Comparison of ENCODE assay signal across 11 mouse cellular contexts in genomic region chr17:26235077-26235815, GRCm38 (mm10). TPM values are rescaled to one million over a fixed set of nuclear protein-coding genes. Genes with fewer than 3 reads are reported as not detected.
DNase-seq lines count a peak whose midpoint lies in the region; ATAC-seq and TF ChIP-seq lines count a peak whose summit lies in the region.
"Had no signal": no experiment of that assay in that cellular context is flagged by ENCODE, and none has a peak within 500 bp of the region (broad histone marks: within the 10 kb centered on the region; RNA-seq: fewer than 3 reads in every experiment).

No protein-coding gene starts in this region.

- H3K4me2 ChIP-seq in intestine, embryonic 16.5 days (ENCODE audit: low read depth, low read length): 0 out of 2 replicates have a peak overlapping the region, but pooled peaks have one; percentile 13

- H3K9me3 ChIP-seq in intestine, embryonic 16.5 days (ENCODE audit: control insufficient read depth, low read length): no peaks in the 10 kb centered on the region
- H3K9me3 ChIP-seq: heart, embryonic 10.5 days had no signal

- TF ChIP-seq POLR2A in cerebellum, adult 2 months (IDR thresholded peaks at IDR 0.05; ENCODE audit: borderline replicate concordance, insufficient read depth, low read length): no peak
- no peak for TF ChIP-seq POLR2A in olfactory bulb, adult 2 months (IDR thresholded peaks at IDR 0.05; ENCODE audit: insufficient read depth, low read depth, low read length)

- no peak overlapping the region for H3K4me3 ChIP-seq in cerebellum, adult 2 months (replicated peaks; ENCODE audit: insufficient read depth, low read depth, low read length)
- H3K4me3 ChIP-seq in intestine, embryonic 16.5 days (ENCODE audit: low read length): no peak overlapping the region
- H3K4me3 ChIP-seq in olfactory bulb, adult 2 months (ENCODE audit: insufficient read depth, low read depth, low read length): no peak overlapping the region
- H3K4me3 ChIP-seq: heart, embryonic 10.5 days had no signal

- H3K36me3 ChIP-seq in intestine, embryonic 16.5 days (ENCODE audit: control insufficient read depth, insufficient read depth, low read length): no peaks in the 10 kb centered on the region
- H3K36me3 ChIP-seq: heart, embryonic 10.5 days had no signal

- no peak for ATAC-seq in intestine, embryonic 16.5 days

- TF ChIP-seq CTCF in cerebellum, adult 2 months (IDR thresholded peaks at IDR 0.05; ENCODE audit: borderline replicate concordance, insufficient read depth, low read depth, low read length): no peak
- TF ChIP-seq CTCF in olfactory bulb, adult 2 months (IDR thresholded peaks at IDR 0.05; ENCODE audit: insufficient read depth, low read depth, low read length): no peak

- 52% methylated on average over 13 of the region's 13 CpGs for WGBS in cerebellum, adult 2 months
- 44% methylated on average over 13 of the region's 13 CpGs for WGBS in intestine, embryonic 16.5 days
- WGBS in olfactory bulb, adult 2 months: 29% methylated on average over 13 of the region's 13 CpGs

- DNase-seq in cerebellum, adult 2 months: no peak
- DNase-seq in cerebellum, adult 8-10 months: no peak
- peak; percentile 34 for DNase-seq in lung, postnatal 36 days
- DNase-seq in lung, postnatal 14 days: no peak
- no peak for DNase-seq in ovary, postnatal 14 days (ENCODE audit: low spot score)
- no peak for DNase-seq in left cerebral cortex, postnatal 25 days (ENCODE audit: low spot score in 2 of 2)

- 0 out of 2 replicates have a peak overlapping the region, but pooled peaks have one; percentile 2 for H3K9ac ChIP-seq in intestine, embryonic 16.5 days (ENCODE audit: low read depth, low read length)

- H3K27ac ChIP-seq in cerebellum, adult 2 months (ENCODE audit: insufficient read depth, low read length): peak overlapping the region; percentile 27; the same call in 1 of the 2 replicates
- H3K27ac ChIP-seq in intestine, embryonic 16.5 days (ENCODE audit: low read length): peak overlapping the region; percentile 83
- peak overlapping the region; percentile 94 for H3K27ac ChIP-seq in olfactory bulb, adult 2 months (ENCODE audit: insufficient read depth, low read depth, low read length)
- H3K27ac ChIP-seq: heart, embryonic 10.5 days had no signal

- no peaks in the 10 kb centered on the region for H3K27me3 ChIP-seq in cerebellum, adult 2 months (ENCODE audit: control insufficient read depth, insufficient read depth, low read length)
- H3K27me3 ChIP-seq in intestine, embryonic 16.5 days (replicated peaks; ENCODE audit: control insufficient read depth, insufficient read depth, low read length): no peaks in the 10 kb centered on the region

- no peaks in the 10 kb centered on the region for H3K4me1 ChIP-seq in cerebellum, adult 2 months (ENCODE audit: control insufficient read depth, insufficient read depth, low read length)
- H3K4me1 ChIP-seq in intestine, embryonic 16.5 days (ENCODE audit: control insufficient read depth, insufficient read depth, low read length): peaks cover 18% of the 10 kb centered on the region
- H3K4me1 ChIP-seq in olfactory bulb, adult 2 months (ENCODE audit: control insufficient read depth, insufficient read depth, low read length): peaks cover 9% of the 10 kb centered on the region

- intact Hi-C loops in left cerebral cortex, postnatal 25 days (cut with DNase I): no loop called here

RNA-seq across cellular contexts. Expression of gene Fam234a, which starts 8.8 kb away (rescaled TPM):
- 30.3 and 34.3 TPM in 2 replicates for polyA plus RNA-seq in cerebellum, adult 2 months (2012; rRNA removed)
- polyA plus RNA-seq in intestine, embryonic 16.5 days (2015; fragmentation: Nextera tagmentation; extraction: Ambion mirVana): 123 and 129 TPM in 2 replicates
- not detected in 2 replicates for polyA plus RNA-seq in olfactory bulb, adult 2 months (2012; ENCODE audit: insufficient read depth, insufficient read length, low replicate concordance, missing spikeins)
- 10 to 100 TPM; 13.9 to 14.2 TPM for total RNA-seq in left cerebral cortex, postnatal 25 days (2021)

RNA-seq across cellular contexts. Expression of gene Luc7l, which starts 17.4 kb away (rescaled TPM):
- polyA plus RNA-seq in cerebellum, adult 2 months (2012; rRNA removed): 52.5 and 54.9 TPM in 2 replicates
- 68.2 and 72.2 TPM in 2 replicates for polyA plus RNA-seq in intestine, embryonic 16.5 days (2015; fragmentation: Nextera tagmentation; extraction: Ambion mirVana)
- polyA plus RNA-seq in olfactory bulb, adult 2 months (2012; ENCODE audit: insufficient read depth, insufficient read length, low replicate concordance, missing spikeins): not detected in 2 replicates
- 10 to 100 TPM; 78.1 to 84.7 TPM for total RNA-seq in left cerebral cortex, postnatal 25 days (2021)

RNA-seq across cellular contexts. Expression of gene Arhgdig, which starts 27.7 kb away (rescaled TPM):
- 59.9 and 80.0 TPM in 2 replicates for polyA plus RNA-seq in cerebellum, adult 2 months (2012; rRNA removed)
- polyA plus RNA-seq in intestine, embryonic 16.5 days (2015; fragmentation: Nextera tagmentation; extraction: Ambion mirVana): 14.8 and 17.3 TPM in 2 replicates
- not detected in 2 replicates for polyA plus RNA-seq in olfactory bulb, adult 2 months (2012; ENCODE audit: insufficient read depth, insufficient read length, low replicate concordance, missing spikeins)
- total RNA-seq in left cerebral cortex, postnatal 25 days (2021): 100 to 1,000 TPM; 103 to 107 TPM
- total RNA-seq: neutrophil, adult 5-6 weeks had no signal

RNA-seq across cellular contexts. Expression of gene Rgs11, which starts 32.5 kb away (rescaled TPM):
- 21.1 and 23.0 TPM in 2 replicates for polyA plus RNA-seq in cerebellum, adult 2 months (2012; rRNA removed)
- polyA plus RNA-seq in intestine, embryonic 16.5 days (2015; fragmentation: Nextera tagmentation; extraction: Ambion mirVana): 13.4 and 15.2 TPM in 2 replicates
- not detected in 2 replicates for polyA plus RNA-seq in olfactory bulb, adult 2 months (2012; ENCODE audit: insufficient read depth, insufficient read length, low replicate concordance, missing spikeins)
- 10 to 100 TPM; 36.6 to 43.5 TPM for total RNA-seq in left cerebral cortex, postnatal 25 days (2021)

RNA-seq across cellular contexts. Expression of gene Pdia2, which starts 36.4 kb away (rescaled TPM):
- polyA plus RNA-seq in cerebellum, adult 2 months (2012; rRNA removed): 0.07 and 0.10 TPM in 2 replicates
- polyA plus RNA-seq in intestine, embryonic 16.5 days (2015; fragmentation: Nextera tagmentation; extraction: Ambion mirVana): 104 and 149 TPM in 2 replicates
- not detected in 2 replicates for polyA plus RNA-seq in olfactory bulb, adult 2 months (2012; ENCODE audit: insufficient read depth, insufficient read length, low replicate concordance, missing spikeins)
- under 1 TPM; 0.32 to 0.73 TPM for total RNA-seq in left cerebral cortex, postnatal 25 days (2021)
- total RNA-seq: neutrophil, adult 5-6 weeks had no signal
- polyA plus RNA-seq: thymus, postnatal 0 days had no signal

Comparison
In these comparisons a context has a peak if more than half of its experiments do, and no peak if none do; other contexts are left out.
1. H3K27ac ChIP-seq: peak in every context shown above with its lines; median percentile 94 in olfactory bulb, adult 2 months; 83 in intestine, embryonic 16.5 days; 27 in cerebellum, adult 2 months.
2. RNA of gene Arhgdig, which starts 27.7 kb away (polyA plus RNA-seq): 59.9 to 80.0 TPM in cerebellum, adult 2 months and 14.8 to 17.3 TPM in intestine, embryonic 16.5 days; not detected in olfactory bulb, adult 2 months; every median in the first group is over 10 times any median in the second.